Mouse (Mus musculus) lung, embryonic 14.5 days (tissue): ENCODE measurements around the gene Hap1. TPM values are rescaled to one million over a fixed set of nuclear protein-coding genes. Genes with fewer than 3 reads are reported as not detected.

ENCODE experiments used
- ATAC-seq: fragments of 200-750 bp; cut with Nextera tagmentation; 2 replicates; pipeline ENCODE4 v1.8.0; 2017; ENCODE audit warnings: mild to moderate bottlenecking, moderate TSS enrichment, moderate library complexity; ENCODE audit not compliant: insufficient read depth
- DNase-seq: peaks from one replicate; pipeline ENCODE4 v3.0.0-alpha.2; 2015
- H3K27ac ChIP-seq: fragments of 300-500 bp; sonication (generic); 2 replicates; pipeline ENCODE4 v1.5.1; 2014; ENCODE audit warnings: low read depth, mild to moderate bottlenecking, moderate library complexity
- H3K27me3 ChIP-seq: fragments of 300-500 bp; sonication (generic); 2 replicates; pipeline ENCODE4 v1.6.1; 2014; ENCODE audit warnings: low read length, control low read depth; ENCODE audit not compliant: insufficient read depth
- H3K36me3 ChIP-seq: fragments of 300-500 bp; sonication (generic); 2 replicates; pipeline ENCODE4 v1.6.1; 2014; ENCODE audit warnings: control low read depth; ENCODE audit not compliant: insufficient read depth
- H3K4me1 ChIP-seq: fragments of 300-500 bp; sonication (generic); 2 replicates; pipeline ENCODE4 v1.6.1; 2014; ENCODE audit warnings: antibody characterized with exemption, control low read depth; ENCODE audit not compliant: insufficient read depth
- H3K4me2 ChIP-seq: fragments of 300-500 bp; sonication (generic); 2 replicates; pipeline ENCODE4 v1.6.1; 2014; ENCODE audit warnings: mild to moderate bottlenecking
- H3K4me3 ChIP-seq: fragments of 300-500 bp; sonication (generic); 2 replicates; pipeline ENCODE4 v1.5.1; 2014; ENCODE audit warnings: low read depth, low read length
- H3K9ac ChIP-seq: fragments of 300-500 bp; sonication (generic); 2 replicates; pipeline ENCODE4 v1.6.1; 2014
- H3K9me3 ChIP-seq: fragments of 300-500 bp; sonication (generic); 2 replicates; pipeline ENCODE4 v1.6.1; 2016; ENCODE audit warnings: low read depth, low read length, control low read depth
- CTCF ChIP-seq: IDR thresholded peaks from 2 replicates; pipeline ENCODE4 v1.5.1; 2016; ENCODE audit warnings: antibody characterized with exemption, low read depth
- WGBS: fragments of 180-500 bp; shearing (Covaris S2); extraction: QIAGEN DNeasy Blood & Tissue Kit; methylation state at CpG from one replicate; pipeline ENCODE4 v1.1.7; 2014; 5-methylcytosine and 5-hydroxymethylcytosine counted together
- polyA plus RNA-seq: library from polyadenylated mRNA; unstranded; fragments of >200 nt; fragmentation: Nextera tagmentation; extraction: Ambion mirVana; gene quantifications from 2 replicates; pipeline ENCODE4 v1.2.1, GENCODE M21; 2014

Hap1 gene
- polyA plus RNA-seq, 1 experiment from 2014 or later, result 8.7 TPM

DNA sequence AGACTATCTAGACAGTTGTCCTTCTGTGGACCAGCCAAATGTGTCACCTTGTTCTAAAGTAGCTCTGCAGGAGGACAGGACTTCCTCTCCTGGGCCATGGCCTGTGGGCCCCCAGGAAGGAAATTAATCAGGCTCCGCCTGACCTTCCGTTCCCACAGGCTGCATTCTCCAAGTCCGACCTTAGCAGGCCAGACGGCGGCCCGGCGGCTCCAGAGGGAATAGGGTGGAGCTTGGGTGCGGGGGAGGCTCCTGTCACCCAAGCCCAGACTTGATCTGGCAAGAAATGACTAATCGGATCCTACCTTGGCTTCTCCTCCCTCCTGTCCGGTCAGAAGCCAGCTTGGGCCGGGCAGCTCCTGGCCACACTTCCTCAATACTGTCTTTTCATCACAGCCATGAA lies 39.3 kb upstream of the Hap1 start:
- H3K4me1 ChIP-seq, result peaks cover 32% of the 10 kb centered on the region
- H3K9ac ChIP-seq, result peak overlapping the region; percentile 34; the same call in 1 of the 2 replicates
- H3K9me3 ChIP-seq, result no peaks in the 10 kb centered on the region
- DNase-seq (peak; percentile 45), ATAC-seq (no peak)
- peak overlapping the region; percentile 72 for H3K4me3 ChIP-seq
- no peaks in the 10 kb centered on the region for H3K27me3 ChIP-seq
- WGBS, result 28% methylated on average over 11 of the region's 11 CpGs
- peak overlapping the region; percentile 90; the same call in 1 of the 2 replicates for H3K27ac ChIP-seq
- no peak for TF ChIP-seq CTCF
- no peaks in the 10 kb centered on the region for H3K36me3 ChIP-seq
- peak overlapping the region; percentile 78 for H3K4me2 ChIP-seq

DNA sequence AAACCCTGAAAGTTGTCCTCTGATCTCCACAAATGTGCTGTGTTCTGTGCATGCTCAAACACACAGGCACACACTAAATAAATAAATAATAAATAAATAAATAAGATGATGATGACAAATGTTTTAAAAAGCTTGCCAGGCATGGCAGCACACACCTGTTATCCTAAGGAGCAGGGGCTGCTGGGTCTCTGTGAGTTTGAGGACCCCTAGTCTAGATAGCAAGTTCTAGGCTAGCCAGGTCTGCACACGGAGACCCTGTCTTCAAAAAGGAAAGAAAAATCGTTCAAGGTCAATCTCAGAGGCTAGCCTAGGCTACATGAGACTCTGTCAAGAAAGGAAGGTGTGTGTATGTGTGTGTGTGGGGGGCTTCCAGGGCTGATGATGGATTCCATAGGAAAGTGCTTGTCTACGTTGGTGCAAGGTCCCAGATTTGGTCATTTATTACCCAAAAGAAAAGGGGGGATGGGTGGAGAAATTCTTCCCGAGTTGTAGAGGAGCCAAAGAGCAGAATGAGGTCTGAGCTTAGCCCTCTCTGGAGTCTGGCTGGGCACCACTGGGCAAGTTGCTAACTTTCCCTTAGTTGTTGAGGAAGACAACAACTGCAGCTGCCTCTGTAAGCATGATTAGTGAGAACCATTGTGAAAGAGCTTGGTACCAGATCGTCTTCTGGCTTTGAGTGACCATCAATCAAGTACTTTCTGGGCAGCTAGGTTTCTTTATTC lies 38.6 kb upstream of the Hap1 start:
- Histone ChIP-seq H3K9me3 (no peaks in the 10 kb centered on the region), H3K27ac (peak overlapping the region; percentile 90; the same call in 1 of the 2 replicates), H3K27me3 (no peaks in the 10 kb centered on the region), H3K4me1 (peaks cover 38% of the 10 kb centered on the region), H3K4me3 (peak overlapping the region; percentile 72), H3K9ac (no peak overlapping the region), H3K36me3 (no peaks in the 10 kb centered on the region), H3K4me2 (peak overlapping the region; percentile 78)
- no peak for TF ChIP-seq CTCF
- WGBS, result 42% methylated on average over 5 of the region's 5 CpGs
- DNase-seq (no peak), ATAC-seq (no peak)

DNA sequence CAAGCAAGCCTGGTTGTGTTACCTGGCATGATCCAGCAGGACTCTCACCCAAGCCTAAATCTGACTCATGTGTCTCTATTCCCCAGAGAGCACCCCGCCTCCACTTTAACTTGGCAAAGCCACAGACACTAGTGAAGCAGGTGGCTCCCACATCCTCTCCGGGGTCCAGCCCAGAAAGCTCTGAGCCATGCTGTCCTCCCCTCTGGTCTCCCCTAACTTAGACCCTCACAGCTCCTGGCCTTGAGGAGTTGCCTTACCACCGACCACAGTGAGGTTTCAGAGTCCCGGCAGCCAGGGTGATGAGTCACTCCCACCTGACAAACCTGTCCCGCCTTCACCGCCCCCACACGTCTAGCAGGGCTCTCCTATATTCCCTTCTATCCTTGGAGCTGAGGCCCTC lies 37.8 kb upstream of the Hap1 start:
- no peak overlapping the region for H3K4me2 ChIP-seq
- H3K9me3 ChIP-seq, result no peaks in the 10 kb centered on the region
- ATAC-seq (no peak), DNase-seq (no peak)
- 54% methylated on average over 7 of the region's 7 CpGs for WGBS
- TF ChIP-seq CTCF, result no peak
- no peaks in the 10 kb centered on the region for H3K27me3 ChIP-seq
- H3K4me3 ChIP-seq, result no peak overlapping the region
- H3K4me1 ChIP-seq, result peaks cover 40% of the 10 kb centered on the region
- H3K36me3 ChIP-seq, result no peaks in the 10 kb centered on the region
- no peak overlapping the region for H3K27ac ChIP-seq
- no peak overlapping the region for H3K9ac ChIP-seq

DNA sequence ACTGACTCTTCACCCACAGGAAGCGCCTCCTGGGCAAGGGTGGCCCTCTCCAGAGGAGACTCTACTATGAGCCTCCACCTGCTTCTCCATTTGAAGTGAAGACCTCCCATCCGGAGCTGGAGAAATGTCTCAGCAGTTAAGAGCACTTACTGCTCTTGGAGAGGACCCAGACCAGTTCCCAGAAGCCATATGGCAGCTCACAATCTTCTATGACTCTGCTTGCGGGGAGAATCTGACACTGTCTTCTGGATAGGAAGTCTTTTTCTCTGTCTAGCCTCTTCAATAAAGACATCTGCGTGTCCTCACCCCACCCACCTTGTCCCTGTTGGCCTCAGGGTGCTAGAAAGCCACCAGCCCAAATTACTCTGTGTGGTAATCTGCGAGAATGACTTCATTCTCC lies 37.0 kb upstream of the Hap1 start:
- Histone ChIP-seq H3K4me2 (no peak overlapping the region), H3K4me3 (no peak overlapping the region), H3K36me3 (no peaks in the 10 kb centered on the region), H3K9me3 (no peaks in the 10 kb centered on the region), H3K27ac (no peak overlapping the region), H3K27me3 (no peaks in the 10 kb centered on the region), H3K4me1 (peaks cover 48% of the 10 kb centered on the region), H3K9ac (no peak overlapping the region)
- DNase-seq (no peak), ATAC-seq (no peak)
- 71% methylated on average over 5 of the region's 5 CpGs for WGBS
- TF ChIP-seq CTCF, result no peak

DNA sequence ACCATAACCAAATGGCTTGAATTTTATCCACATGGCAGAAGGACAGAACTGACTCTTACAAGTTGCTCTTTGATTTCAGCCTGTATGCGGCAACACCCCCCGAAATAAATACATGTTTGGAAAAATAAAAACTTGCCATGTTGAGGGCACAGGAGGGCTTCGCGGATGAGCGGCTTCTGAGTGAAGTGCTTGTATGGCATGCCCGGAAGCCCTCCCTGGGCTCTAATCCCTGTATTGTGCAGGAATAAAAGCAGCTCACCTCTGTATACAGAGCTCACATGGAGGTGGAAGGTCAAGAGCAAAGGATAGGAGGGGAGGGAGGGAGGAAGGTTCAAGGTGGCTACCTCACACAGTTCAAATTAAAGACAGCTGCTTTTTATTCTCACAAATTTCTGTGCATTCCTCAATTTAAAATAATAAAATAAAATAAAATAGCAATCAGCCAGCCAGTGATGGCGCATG lies 36.0 kb upstream of the Hap1 start:
- ATAC-seq, result no peak
- no peak for DNase-seq
- H3K27me3 ChIP-seq, result no peaks in the 10 kb centered on the region
- WGBS, result 83% methylated on average over 7 of the region's 7 CpGs
- peaks cover 54% of the 10 kb centered on the region for H3K4me1 ChIP-seq
- no peak overlapping the region for H3K4me3 ChIP-seq
- no peaks in the 10 kb centered on the region for H3K9me3 ChIP-seq
- H3K9ac ChIP-seq, result no peak overlapping the region
- no peak overlapping the region for H3K4me2 ChIP-seq
- no peak for TF ChIP-seq CTCF
- H3K27ac ChIP-seq, result no peak overlapping the region; the same call in 1 of the 2 replicates
- H3K36me3 ChIP-seq, result no peaks in the 10 kb centered on the region

DNA sequence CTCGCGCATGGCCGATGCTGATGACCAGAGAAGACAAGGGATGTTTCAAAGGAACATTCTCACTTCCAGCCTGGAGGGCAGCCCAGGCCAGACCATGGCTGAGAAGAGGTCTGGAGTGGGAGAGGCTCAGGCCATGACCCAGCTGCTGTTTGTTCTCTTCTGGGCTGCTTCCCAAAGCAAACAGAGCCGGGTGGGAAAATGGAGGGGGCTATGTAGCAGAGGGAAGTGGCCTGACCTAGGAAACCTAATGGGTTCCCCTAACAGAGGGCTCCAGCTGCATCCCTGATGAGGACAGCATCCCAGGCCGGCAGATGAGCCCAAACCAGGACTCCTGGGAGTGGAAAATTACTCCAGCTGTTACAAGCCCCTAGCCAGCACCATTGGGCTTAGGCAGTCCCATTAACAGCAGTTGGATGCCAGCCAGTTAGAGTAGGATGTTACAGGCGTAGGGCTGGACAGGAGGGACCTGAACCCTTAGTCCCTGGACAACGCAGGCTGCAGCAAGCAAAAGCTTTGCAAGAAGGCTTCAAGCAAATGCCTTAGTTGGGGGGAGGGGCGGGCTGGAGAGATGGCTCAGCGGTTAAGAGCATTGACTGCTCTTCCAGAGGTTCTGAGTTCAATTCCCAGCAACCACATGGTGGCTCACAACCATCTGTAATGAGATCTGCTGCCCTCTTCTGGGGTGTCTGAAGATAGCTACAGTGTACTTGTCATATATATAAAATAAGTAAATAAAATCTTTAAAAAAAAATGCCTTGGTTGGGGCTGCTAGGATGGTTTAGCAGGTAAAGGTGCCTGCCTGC lies 35.4 kb upstream of the Hap1 start:
- Histone ChIP-seq H3K9me3 (no peaks in the 10 kb centered on the region), H3K27ac (peak overlapping the region; percentile 76; the same call in 1 of the 2 replicates), H3K9ac (no peak overlapping the region), H3K36me3 (no peaks in the 10 kb centered on the region), H3K4me2 (peak overlapping the region; percentile 26; the same call in 1 of the 2 replicates), H3K27me3 (no peaks in the 10 kb centered on the region), H3K4me1 (peaks cover 55% of the 10 kb centered on the region), H3K4me3 (no peak overlapping the region)
- WGBS, result 33% methylated on average over 9 of the region's 9 CpGs
- TF ChIP-seq CTCF, result no peak
- ATAC-seq, result peak; percentile 52
- DNase-seq, result peak; percentile 85

DNA sequence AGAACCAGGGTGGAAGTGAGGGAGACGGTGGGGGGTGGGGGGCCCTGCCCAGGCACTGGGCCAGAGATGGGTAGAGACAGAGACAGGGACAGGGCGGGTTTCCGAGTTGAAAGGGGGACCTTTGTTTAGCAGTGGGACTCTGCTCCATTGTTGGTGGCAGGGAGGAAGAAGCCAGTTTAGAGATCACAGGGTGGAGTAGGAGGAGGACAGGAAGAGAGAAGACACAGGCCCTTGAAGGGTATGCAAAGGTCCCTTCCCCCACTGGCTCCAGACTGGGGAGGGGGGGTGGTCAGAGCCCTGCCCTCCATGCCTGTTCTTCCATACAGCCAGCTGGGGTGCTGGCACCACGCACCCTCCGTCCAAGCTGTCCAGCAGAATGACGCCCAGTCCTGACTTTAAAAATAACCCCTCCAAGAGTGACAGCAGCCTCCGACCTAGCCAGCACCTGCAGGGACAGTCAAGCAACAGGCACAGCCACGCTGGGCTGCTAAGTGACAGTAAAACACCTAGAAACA lies 34.1 kb upstream of the Hap1 start:
- Histone ChIP-seq H3K4me1 (peaks cover 49% of the 10 kb centered on the region), H3K27me3 (no peaks in the 10 kb centered on the region), H3K27ac (peak overlapping the region; percentile 76), H3K9me3 (no peaks in the 10 kb centered on the region), H3K4me3 (no peak overlapping the region), H3K9ac (no peak overlapping the region), H3K4me2 (peak overlapping the region; percentile 31; the same call in 1 of the 2 replicates), H3K36me3 (peaks cover 11% of the 10 kb centered on the region; the same call in 1 of the 2 replicates)
- ATAC-seq, result no peak
- TF ChIP-seq CTCF, result no peak
- 44% methylated on average over 8 of the region's 8 CpGs for WGBS
- DNase-seq, result peak; percentile 49
